Mouse (Mus musculus) forebrain, embryonic 12.5 days (tissue): ENCODE measurements around the gene Cspg4. TPM values are rescaled to one million over a fixed set of nuclear protein-coding genes. Genes with fewer than 3 reads are reported as not detected.
"Not testable (repeated sequence)": the region's sequence is repeated elsewhere in the genome, so short reads cannot be mapped to it uniquely, and the experiment has no call there.

Source experiments
- ATAC-seq: fragments of 200-750 bp; cut with Nextera tagmentation; 2 replicates; pipeline ENCODE4 v1.8.0; 2017; ENCODE audit warnings: moderate TSS enrichment; ENCODE audit not compliant: low FRiP score
- H3K27ac ChIP-seq: fragments of 300-500 bp; sonication (generic); 2 replicates; pipeline ENCODE4 v1.5.1; 2016; ENCODE audit warnings: mild to moderate bottlenecking
- H3K27me3 ChIP-seq: fragments of 300-500 bp; sonication (generic); 2 replicates; pipeline ENCODE4 v1.6.1; 2016; ENCODE audit warnings: mild to moderate bottlenecking
- H3K36me3 ChIP-seq: fragments of 300-500 bp; sonication (generic); replicated peaks from 2 replicates; pipeline ENCODE4 v1.6.1; 2016; ENCODE audit warnings: mild to moderate bottlenecking
- H3K4me1 ChIP-seq: fragments of 300-500 bp; sonication (generic); 2 replicates; pipeline ENCODE4 v1.6.1; 2016
- H3K4me2 ChIP-seq: fragments of 300-500 bp; sonication (generic); 2 replicates; pipeline ENCODE4 v1.6.1; 2016; ENCODE audit warnings: mild to moderate bottlenecking, moderate library complexity
- H3K4me3 ChIP-seq: fragments of 300-500 bp; sonication (generic); replicated peaks from 2 replicates; pipeline ENCODE4 v1.5.1; 2016; ENCODE audit warnings: mild to moderate bottlenecking
- H3K9ac ChIP-seq: fragments of 300-500 bp; sonication (generic); 2 replicates; pipeline ENCODE4 v1.6.1; 2016; ENCODE audit warnings: mild to moderate bottlenecking
- H3K9me3 ChIP-seq: fragments of 300-500 bp; sonication (generic); 2 replicates; pipeline ENCODE4 v1.6.1; 2016
- WGBS: fragments of 180-500 bp; shearing (Covaris S2); methylation state at CpG from one replicate; pipeline ENCODE4 v1.1.7; 2016; 5-methylcytosine and 5-hydroxymethylcytosine counted together
- polyA plus RNA-seq: library from polyadenylated mRNA; unstranded; fragments of >200 nt; fragmentation: Nextera tagmentation; extraction: Ambion mirVana; gene quantifications from 2 replicates; pipeline ENCODE4 v1.2.1, GENCODE M21; 2016

Gene Cspg4
- polyA plus RNA-seq, 1 experiment from 2014 or later, result 3.0 TPM

DNA sequence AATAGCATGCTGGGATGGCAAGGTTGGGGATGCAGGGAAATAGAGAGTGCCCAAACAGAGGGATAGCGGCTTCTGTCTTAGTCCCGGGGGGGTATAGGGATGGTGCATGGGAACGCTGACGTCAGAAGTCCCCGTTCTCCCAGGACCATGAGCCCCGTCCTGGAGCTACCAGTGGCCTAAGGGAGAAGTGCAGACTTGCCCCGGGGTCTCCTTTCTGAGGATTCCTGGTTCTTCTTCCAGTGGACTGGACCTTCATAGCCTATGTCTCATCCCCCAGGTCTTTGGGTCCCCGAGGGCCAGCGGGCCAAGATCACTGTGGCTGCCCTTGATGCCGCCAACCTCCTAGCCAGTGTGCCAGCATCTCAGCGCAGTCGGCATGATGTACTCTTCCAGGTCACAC, 31.9 kb downstream of the Cspg4 start:
- H3K27ac ChIP-seq, result no peak overlapping the region
- H3K36me3 ChIP-seq, result no peaks in the 10 kb centered on the region
- peaks cover 9% of the 10 kb centered on the region; the same call in 1 of the 2 replicates for H3K27me3 ChIP-seq
- no peaks in the 10 kb centered on the region for H3K9me3 ChIP-seq
- ATAC-seq, result no peak
- 93% methylated on average over 12 of the region's 12 CpGs for WGBS
- no peak overlapping the region for H3K4me2 ChIP-seq
- H3K4me1 ChIP-seq, result peaks cover 11% of the 10 kb centered on the region
- no peak overlapping the region for H3K9ac ChIP-seq
- no peak overlapping the region for H3K4me3 ChIP-seq

DNA sequence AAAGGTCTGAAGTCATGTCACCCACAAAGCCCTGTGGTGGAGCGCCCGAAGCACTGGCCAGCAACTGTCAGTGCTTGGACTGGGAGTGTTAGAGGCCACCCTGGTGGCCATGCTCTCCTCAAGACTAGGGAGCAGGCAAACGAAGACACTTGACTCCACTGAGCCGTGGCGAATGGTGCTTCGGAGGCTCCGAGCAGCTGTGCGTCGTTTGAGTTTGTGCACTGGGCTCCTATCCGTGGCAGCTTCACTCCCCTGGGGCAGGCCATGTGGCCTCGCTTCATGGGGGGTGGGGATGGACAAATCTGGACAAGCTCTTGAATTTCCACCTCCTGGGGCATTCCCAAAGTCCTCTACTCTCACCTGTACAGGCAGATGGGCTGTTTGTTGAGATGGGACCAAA, 34.6 kb downstream of the Cspg4 start:
- H3K4me2 ChIP-seq, result no peak overlapping the region
- H3K9me3 ChIP-seq, result no peaks in the 10 kb centered on the region
- no peak overlapping the region for H3K9ac ChIP-seq
- ATAC-seq, result no peak
- H3K27ac ChIP-seq, result no peak overlapping the region
- H3K27me3 ChIP-seq, result no peaks in the 10 kb centered on the region
- H3K4me1 ChIP-seq, result no peaks in the 10 kb centered on the region
- H3K36me3 ChIP-seq, result no peaks in the 10 kb centered on the region
- WGBS, result 72% methylated on average over 11 of the region's 11 CpGs
- H3K4me3 ChIP-seq, result no peak overlapping the region

DNA sequence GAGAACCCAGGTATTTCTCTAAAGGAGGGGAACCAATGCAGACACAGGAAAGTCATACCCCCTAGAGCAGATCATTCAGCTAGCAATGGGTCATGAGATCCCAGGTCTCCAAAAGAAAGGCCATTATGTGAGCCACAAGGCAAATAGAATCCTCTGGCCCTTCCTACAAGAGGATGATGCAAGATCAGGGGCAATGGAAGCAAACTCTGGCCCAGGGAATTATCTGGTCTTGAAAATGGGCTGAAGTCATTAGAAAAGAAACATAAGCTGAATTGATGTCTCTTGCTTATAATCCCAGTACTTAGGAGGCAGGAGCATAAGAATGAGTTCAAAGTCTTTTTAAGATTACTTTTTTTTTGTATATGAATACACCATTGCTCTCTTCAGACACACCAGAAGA, 35.2 kb downstream of the Cspg4 start:
- Histone ChIP-seq H3K4me3 (no peak overlapping the region), H3K36me3 (no peaks in the 10 kb centered on the region), H3K4me2 (no peak overlapping the region), H3K27me3 (no peaks in the 10 kb centered on the region), H3K27ac (no peak overlapping the region), H3K9ac (no peak overlapping the region), H3K4me1 (no peaks in the 10 kb centered on the region), H3K9me3 (no peaks in the 10 kb centered on the region)
- no peak for ATAC-seq

DNA sequence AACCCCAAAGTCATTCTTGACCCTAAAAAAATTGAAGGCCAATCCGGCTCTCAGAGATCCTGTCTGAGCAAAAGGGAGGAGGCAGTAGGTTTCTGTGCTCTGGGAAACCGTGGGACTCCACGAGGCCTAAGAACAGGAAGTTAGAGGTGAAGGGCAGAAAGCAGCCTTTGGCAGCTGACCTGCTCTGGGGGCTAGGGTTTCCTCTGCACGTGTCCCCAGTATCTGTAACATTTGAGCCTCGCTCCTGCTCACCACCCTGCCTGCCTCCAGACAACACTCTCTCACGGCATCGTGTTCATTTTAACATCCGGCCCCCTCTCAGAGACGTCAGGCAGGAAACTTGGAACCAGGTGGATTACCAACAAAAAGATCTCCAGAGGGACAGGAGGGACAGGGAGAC, 35.7 kb downstream of the Cspg4 start:
- H3K4me3 ChIP-seq, result no peak overlapping the region
- no peaks in the 10 kb centered on the region for H3K36me3 ChIP-seq
- no peak overlapping the region for H3K4me2 ChIP-seq
- WGBS, result 73% methylated on average over 9 of the region's 9 CpGs
- ATAC-seq, result no peak
- H3K4me1 ChIP-seq, result no peaks in the 10 kb centered on the region
- no peaks in the 10 kb centered on the region for H3K27me3 ChIP-seq
- no peaks in the 10 kb centered on the region for H3K9me3 ChIP-seq
- no peak overlapping the region for H3K27ac ChIP-seq
- H3K9ac ChIP-seq, result no peak overlapping the region

DNA sequence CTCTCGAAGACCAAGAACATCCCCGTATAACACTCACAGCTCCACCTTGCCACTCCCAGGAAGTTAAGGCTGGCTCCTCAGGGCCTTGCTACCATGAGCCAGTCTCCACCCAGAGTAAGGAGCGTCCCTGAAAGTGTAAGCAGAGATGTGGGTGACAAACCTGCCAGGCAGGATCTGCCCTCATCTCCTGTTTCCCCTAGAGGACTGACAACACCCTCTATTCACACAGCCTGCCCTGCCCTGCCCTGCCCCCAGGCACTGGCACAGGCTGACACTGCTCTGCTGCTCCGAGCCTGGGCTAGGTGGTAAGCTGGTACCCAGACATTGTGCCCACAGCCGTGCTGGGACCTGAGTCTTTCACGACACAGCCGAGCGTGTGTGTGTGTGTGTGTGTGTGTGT, 36.4 kb downstream of the Cspg4 start:
- H3K27ac ChIP-seq, result no peak overlapping the region
- no peak overlapping the region for H3K4me2 ChIP-seq
- WGBS, result 74% methylated on average over 8 of the region's 8 CpGs

DNA sequence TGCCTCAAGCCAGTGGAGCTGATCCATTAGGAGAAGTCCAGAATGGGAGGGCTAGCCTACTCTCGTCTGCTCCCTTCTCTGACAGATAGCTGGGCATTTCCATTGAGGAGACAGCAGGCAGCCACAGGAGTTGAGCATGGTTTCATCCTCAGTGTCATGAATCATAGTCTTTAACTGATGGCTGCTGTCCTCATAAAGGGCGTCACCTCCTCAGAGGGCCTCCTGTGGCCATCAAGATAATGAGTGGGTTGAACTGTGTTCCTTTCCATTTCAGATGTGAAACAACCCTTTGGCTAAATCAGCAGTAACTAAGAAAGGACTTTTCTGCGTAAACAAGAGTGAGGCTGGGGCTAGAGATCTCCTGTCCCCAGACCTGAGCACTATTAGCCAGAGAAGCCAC, 38.8 kb downstream of the Cspg4 start:
- 83% methylated on average over 3 of the region's 3 CpGs for WGBS
- H3K4me1 ChIP-seq, result no peaks in the 10 kb centered on the region
- H3K9ac ChIP-seq, result no peak overlapping the region
- H3K9me3 ChIP-seq, result no peaks in the 10 kb centered on the region
- no peak overlapping the region for H3K4me2 ChIP-seq
- no peaks in the 10 kb centered on the region for H3K36me3 ChIP-seq
- no peak overlapping the region for H3K27ac ChIP-seq
- ATAC-seq, result no peak
- no peak overlapping the region for H3K4me3 ChIP-seq
- H3K27me3 ChIP-seq, result no peaks in the 10 kb centered on the region

More for the DNA sequence above, 36.4 kb downstream of the Cspg4 start:
- Histone ChIP-seq H3K36me3 (no peaks in the 10 kb centered on the region), H3K4me1 (no peaks in the 10 kb centered on the region), H3K9ac (no peak overlapping the region), H3K27me3 (no peaks in the 10 kb centered on the region), H3K9me3 (no peaks in the 10 kb centered on the region), H3K4me3 (no peak overlapping the region)
- ATAC-seq, result no peak

DNA sequence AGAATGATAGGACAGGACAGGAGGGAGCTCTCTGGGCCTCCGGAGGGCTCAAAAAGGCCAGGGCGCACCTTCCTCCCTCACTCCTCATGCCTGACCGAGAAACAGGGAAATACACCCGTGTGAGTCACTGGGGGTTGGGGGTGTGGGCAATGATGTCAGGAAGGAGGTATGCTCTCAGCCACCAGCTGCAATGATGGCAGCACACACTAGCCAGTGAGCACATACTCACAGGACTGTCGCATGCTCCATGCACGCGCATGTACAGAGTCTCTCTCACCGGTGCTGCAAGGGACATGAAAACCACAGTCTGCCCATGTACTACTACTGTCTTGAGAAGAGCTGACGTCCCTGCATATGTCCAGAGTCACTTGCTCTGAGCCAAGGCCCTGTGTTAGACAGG, 42.7 kb downstream of the Cspg4 start:
- Histone ChIP-seq H3K36me3 (no peaks in the 10 kb centered on the region), H3K9ac (no peak overlapping the region), H3K4me2 (no peak overlapping the region), H3K27ac (no peak overlapping the region), H3K4me1 (no peaks in the 10 kb centered on the region), H3K4me3 (no peak overlapping the region), H3K9me3 (no peaks in the 10 kb centered on the region), H3K27me3 (no peaks in the 10 kb centered on the region)
- no peak for ATAC-seq
- WGBS, result 90% methylated on average over 9 of the region's 9 CpGs

DNA sequence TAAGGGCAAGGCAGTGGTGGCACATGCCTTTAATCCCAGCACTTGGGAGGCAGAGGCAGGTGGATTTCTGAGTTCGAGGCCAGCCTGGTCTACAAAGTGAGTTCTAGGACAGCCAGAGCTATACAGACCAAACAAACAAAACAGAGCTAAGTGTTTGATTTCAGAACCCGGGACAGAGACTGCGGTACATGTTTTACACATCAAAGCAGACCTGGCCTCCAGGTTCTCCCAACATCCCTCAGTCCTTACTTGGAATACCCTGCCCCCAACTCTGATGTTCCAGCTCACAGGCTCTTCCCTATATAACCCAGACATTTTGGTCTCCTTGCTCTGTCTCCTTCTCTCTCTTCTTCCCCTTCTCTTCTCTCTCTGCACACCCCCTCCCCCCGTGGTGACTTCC, 45.2 kb downstream of the Cspg4 start:
- H3K4me3 ChIP-seq, H3K4me2 ChIP-seq, H3K36me3 ChIP-seq, H3K27me3 ChIP-seq, ATAC-seq, H3K9ac ChIP-seq, H3K9me3 ChIP-seq, H3K27ac ChIP-seq, H3K4me1 ChIP-seq: not testable (repeated sequence)
- WGBS, result 53% methylated on average over 4 of the region's 4 CpGs

DNA sequence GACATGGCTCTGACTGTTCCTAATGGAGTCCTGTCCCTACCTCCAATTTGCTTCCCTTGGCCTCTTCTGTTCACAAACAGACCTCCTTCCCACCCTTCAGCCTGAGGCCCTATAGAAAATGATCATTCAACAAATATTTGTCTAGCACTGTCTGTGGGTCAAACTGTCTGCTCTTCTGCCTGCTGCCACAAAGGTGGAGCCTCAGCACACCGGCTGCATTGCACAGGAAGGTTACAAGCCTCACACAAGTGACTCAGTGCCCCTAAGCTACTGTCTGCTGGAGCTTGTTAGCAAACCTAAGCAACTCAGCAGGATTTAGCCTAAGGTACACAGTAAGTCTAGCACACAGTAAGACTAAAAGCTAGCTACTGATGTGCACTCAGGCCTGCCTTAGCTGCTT, 46.2 kb downstream of the Cspg4 start:
- Histone ChIP-seq H3K9me3 (no peaks in the 10 kb centered on the region), H3K27me3 (no peaks in the 10 kb centered on the region), H3K36me3 (no peaks in the 10 kb centered on the region; the same call in 1 of the 2 replicates), H3K4me2 (no peak overlapping the region), H3K4me1 (no peaks in the 10 kb centered on the region), H3K4me3 (no peak overlapping the region), H3K9ac (no peak overlapping the region), H3K27ac (no peak overlapping the region)
- no peak for ATAC-seq
- 58% methylated on average over 1 of the region's 1 CpGs for WGBS

DNA sequence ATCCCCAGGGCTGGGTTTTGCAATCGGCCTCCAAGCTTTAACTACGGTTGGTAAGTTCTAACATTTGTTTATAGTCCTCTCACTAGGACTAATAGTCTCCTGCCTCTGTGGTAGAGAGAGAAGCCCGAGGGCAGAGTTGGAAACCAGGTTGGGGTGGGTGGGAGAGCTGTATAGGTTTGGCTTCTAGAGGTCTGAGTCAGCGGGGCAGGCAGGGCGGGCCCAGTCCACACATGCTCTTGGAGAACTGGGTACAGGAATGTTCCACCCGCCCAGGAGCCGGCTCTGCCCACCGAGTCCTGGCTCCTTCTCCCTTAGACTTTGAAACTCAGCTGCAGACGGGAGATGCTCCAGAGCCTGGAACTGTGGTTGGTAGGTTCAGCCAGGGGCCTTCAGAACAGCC, 49.2 kb downstream of the Cspg4 start:
- Histone ChIP-seq H3K4me3 (no peak overlapping the region), H3K36me3 (peaks cover 19% of the 10 kb centered on the region), H3K27me3 (no peaks in the 10 kb centered on the region), H3K9ac (no peak overlapping the region), H3K27ac (no peak overlapping the region), H3K4me1 (no peaks in the 10 kb centered on the region), H3K4me2 (no peak overlapping the region), H3K9me3 (no peaks in the 10 kb centered on the region)
- 89% methylated on average over 9 of the region's 9 CpGs for WGBS
- ATAC-seq, result no peak

DNA sequence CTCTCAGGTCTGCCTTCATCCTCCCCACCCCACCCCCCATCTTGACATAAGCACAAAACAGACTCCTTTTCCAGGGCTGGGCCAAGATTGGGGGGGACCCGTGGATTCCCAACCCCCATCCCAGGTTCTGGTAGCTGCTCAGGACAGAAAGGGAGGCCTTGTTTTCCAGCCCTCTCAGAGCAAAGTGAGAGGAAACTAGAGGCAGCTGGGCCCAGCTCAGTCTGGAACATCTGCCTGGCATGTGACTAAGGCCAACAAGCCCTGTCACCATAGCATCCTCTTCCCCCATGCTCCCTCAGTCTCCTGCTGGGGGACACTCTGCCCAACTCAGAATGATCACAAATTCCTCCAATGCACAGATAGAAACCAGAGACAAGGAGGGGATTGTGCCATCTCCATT, 50.3 kb downstream of the Cspg4 start:
- H3K4me1 ChIP-seq, result no peaks in the 10 kb centered on the region
- H3K4me2 ChIP-seq, result no peak overlapping the region
- H3K4me3 ChIP-seq, result no peak overlapping the region
- H3K27me3 ChIP-seq, result no peaks in the 10 kb centered on the region
- H3K27ac ChIP-seq, result no peak overlapping the region
- no peaks in the 10 kb centered on the region for H3K9me3 ChIP-seq
- ATAC-seq, result no peak
- 83% methylated on average over 1 of the region's 1 CpGs for WGBS
- peaks cover 19% of the 10 kb centered on the region for H3K36me3 ChIP-seq
- H3K9ac ChIP-seq, result no peak overlapping the region

DNA sequence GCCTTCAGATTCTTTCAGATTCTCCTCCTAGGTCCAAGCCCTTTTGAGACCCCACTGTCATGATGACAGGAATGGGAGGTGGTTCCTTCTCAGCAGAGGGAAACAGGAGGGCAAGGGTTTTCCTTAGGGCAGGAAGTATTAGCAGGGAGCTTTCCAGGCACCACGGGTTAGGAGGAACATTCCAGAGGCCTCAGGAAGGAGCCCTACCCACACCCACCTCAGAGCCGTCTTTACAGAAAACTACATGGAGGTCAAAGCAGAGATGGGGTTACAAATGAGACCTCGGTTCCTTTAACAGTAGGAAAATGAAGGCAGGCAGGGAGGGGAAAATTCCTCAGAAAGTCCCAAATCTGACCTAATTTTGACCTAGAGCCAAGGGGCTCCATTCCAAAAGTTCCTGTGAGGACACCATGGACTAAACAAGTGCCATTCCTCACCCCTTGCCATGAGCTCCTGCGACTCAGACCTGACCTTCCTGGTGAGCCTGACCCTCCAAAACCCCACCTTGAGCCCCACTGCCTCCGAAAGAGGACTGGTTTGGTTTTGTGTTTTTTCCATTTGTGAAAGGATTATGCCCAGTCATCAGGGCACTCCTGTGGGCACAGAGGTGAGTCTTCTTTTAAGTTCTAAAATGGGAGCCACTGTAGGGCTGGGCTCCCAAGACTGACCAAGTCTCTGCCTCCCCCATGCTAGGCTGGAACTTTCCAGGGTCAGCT, 51.0 kb downstream of the Cspg4 start:
- no peak overlapping the region for H3K9ac ChIP-seq
- ATAC-seq, result no peak
- H3K27me3 ChIP-seq, result no peaks in the 10 kb centered on the region
- H3K4me1 ChIP-seq, result no peaks in the 10 kb centered on the region
- WGBS, result 89% methylated on average over 5 of the region's 5 CpGs
- H3K4me2 ChIP-seq, result no peak overlapping the region
- H3K9me3 ChIP-seq, result no peaks in the 10 kb centered on the region
- no peak overlapping the region for H3K4me3 ChIP-seq
- peaks cover 19% of the 10 kb centered on the region for H3K36me3 ChIP-seq
- H3K27ac ChIP-seq, result no peak overlapping the region

DNA sequence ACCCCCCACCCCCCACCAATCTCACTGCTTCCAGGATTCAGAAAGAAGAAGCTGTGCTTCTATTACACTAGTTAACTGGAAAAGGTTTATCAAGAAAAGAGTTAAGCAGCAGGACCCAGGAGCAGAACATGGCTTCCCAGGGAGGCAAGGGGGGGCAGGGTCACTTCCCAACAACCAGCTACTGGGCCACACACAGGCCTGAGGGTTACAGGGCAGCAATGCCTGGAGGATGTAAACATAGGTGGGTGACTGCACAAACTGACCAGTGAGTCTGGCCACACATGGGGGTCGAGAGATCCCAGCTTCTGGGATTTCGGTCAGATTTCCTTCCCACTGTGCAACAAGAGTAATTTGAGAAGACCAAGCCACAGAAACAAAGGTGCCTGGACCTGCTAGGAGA, 52.3 kb downstream of the Cspg4 start:
- H3K4me2 ChIP-seq, result no peak overlapping the region
- H3K27ac ChIP-seq, result no peak overlapping the region
- H3K27me3 ChIP-seq, result no peaks in the 10 kb centered on the region
- no peak for ATAC-seq
- 67% methylated on average over 2 of the region's 2 CpGs for WGBS
- no peak overlapping the region for H3K9ac ChIP-seq
- H3K4me3 ChIP-seq, result no peak overlapping the region
- H3K36me3 ChIP-seq, result peaks cover 28% of the 10 kb centered on the region
- no peaks in the 10 kb centered on the region for H3K4me1 ChIP-seq
- 0 out of 2 replicates have a peak, but pooled peaks cover 6% of the 10 kb centered on the region for H3K9me3 ChIP-seq
